Mouse (Mus musculus) splenic B cell, adult 2 months (primary cell): ENCODE results near the gene Ush1g.

Experiments
- DNase-seq: peaks from one replicate; pipeline ENCODE4 v3.0.0-alpha.2; 2011; ENCODE audit warnings: low read depth, low spot score
- H3K27me3 ChIP-seq: 2 replicates; pipeline ENCODE4 v1.6.1; 2012; ENCODE audit warnings: mild to moderate bottlenecking, low read length, moderate library complexity, mixed read lengths; ENCODE audit not compliant: control insufficient read depth, poor library complexity, insufficient read depth, severe bottlenecking
- H3K36me3 ChIP-seq: 2 replicates; pipeline ENCODE4 v1.6.1; 2012; ENCODE audit warnings: mild to moderate bottlenecking, low read length, moderate library complexity, mixed read lengths; ENCODE audit not compliant: control insufficient read depth, poor library complexity, insufficient read depth, severe bottlenecking

Ush1g gene

DNA sequence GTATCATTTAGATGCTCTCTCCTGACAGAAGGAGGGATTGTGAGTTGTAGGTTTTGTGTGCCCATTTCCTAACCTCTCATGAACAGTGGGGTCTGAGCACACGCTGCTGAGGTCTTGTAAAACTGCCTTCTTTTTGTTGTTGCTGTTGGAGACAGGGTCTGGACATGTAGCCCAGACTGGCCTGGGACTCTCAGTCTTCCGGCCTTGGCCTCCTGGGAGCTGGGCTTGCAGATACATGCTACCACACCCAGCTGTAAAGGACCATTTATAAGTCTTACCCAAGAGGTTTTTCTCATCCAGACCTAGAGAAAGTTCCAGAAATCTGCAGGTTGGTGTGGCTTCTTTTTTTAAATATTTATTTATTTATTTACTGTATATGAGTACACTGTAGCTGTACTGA is 33.5 kb downstream of the Ush1g start:
- H3K27me3 ChIP-seq: no peaks in the 10 kb centered on the region
- H3K36me3 ChIP-seq: no peaks in the 10 kb centered on the region
- DNase-seq: no peak

DNA sequence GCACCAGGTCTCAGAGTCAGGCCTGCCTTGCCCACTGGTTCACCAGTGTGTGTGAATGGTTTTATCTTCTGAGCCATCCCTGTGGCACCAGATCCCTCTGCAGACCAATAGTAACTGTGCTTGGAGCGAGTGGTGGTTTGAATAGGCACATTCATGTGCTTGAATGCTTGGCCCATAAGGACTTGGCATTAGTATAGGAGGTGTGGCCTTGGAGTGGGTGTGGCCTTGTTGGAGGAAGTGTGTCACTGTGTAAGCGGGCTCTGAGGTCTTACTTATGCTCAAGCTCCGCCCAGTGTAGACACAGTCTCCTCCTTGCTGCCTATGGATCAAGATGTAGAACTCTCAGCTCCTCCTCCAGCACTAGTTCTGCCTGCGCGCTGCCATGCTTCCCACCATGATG is 34.5 kb downstream of the Ush1g start:
- no peak for DNase-seq
- H3K36me3 ChIP-seq: no peaks in the 10 kb centered on the region
- no peaks in the 10 kb centered on the region for H3K27me3 ChIP-seq

DNA sequence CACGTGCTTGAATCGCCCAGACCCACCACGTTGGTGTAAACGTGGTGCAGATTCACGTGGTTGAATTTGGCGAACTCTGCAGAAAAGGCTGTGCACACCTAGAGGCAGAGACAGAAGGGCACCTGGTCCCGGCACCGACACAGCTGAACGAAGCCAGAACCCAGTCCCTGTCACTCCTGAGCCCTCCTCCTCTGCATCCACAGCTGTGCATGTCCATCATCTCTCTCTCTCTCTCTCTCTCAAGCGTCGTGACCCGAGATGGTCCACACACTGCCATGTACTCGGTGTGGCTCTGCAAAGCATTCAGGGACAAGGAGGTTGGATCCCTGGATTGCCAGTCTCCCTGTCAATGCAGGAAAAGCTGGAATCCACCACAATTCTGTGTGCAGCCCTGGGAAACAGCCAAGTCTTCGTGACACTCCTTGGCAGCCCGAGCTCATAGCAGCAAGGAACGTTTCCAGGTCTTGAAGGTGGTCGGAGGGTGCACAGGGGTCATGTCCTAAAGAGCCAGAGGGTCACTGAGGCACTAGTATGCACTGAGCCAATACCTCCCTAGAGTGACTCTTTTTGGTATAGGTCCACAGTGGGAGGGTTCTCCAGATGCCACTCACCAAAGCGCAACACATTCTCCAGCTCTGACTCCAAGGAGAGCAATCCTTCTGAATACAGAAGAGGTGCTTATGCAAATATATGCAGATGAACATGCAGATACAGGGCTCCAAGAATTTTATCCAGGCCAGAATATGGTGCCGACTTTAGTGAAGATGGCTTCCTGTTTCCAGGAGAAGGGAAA is 35.4 kb downstream of the Ush1g start:
- no peak for DNase-seq
- Histone ChIP-seq H3K36me3 (no peaks in the 10 kb centered on the region), H3K27me3 (no peaks in the 10 kb centered on the region)

DNA sequence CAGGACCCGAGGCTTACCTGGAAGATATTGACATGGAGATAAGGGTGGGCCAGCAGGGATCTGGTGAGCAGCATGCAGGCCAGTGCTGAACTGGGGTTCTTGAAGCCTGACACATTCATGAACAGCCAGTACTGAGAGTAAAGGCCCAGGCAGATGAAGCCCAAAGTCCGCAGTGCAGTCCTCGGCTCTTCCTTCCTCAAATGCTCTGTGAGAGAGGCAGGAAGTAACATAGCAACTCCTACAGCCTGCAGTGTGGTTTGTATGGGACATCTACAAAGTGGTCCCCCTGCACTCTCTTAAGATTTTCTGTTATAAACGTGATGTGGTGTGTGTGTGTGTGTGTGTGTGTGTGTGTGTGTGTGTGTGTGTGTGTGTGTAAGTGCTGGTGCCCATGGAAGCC is 36.6 kb downstream of the Ush1g start:
- H3K36me3 ChIP-seq: no peaks in the 10 kb centered on the region
- DNase-seq: no peak
- no peaks in the 10 kb centered on the region for H3K27me3 ChIP-seq

DNA sequence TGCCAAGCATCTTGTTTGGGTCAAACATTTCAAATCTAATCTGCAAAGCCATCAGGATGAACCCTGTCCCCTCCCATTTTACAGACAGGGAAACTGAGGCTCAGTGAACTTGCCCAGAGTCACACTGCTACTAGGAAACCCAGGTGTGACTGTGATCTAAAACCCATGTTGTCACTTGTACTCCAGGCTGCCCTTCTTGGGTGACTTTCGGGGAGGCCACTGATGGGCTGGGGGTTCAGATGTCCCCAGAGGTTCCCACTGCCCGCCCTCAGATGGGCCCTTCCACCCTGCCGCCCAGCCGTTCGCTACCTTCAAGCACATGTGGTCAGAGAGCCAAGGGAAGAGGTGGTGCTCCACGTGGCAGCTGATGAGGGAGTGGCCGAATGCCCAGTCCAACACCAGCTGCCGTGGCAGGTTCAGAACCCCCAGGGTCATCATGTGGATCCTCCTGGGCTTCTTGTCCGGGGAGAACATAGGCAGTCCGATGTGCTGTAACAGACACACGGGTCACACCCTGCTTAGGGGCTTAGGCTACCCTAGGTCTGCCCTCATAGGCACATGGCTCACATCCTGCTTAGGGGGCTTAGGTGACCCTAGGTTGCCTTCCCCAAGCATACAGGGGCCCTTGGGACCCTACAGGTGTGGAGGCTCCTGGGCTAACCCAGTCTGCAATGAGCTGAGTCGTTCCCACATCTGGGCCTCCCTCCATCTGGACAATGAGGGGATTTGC is 37.8 kb downstream of the Ush1g start:
- H3K27me3 ChIP-seq: no peaks in the 10 kb centered on the region
- H3K36me3 ChIP-seq: no peaks in the 10 kb centered on the region
- no peak for DNase-seq

DNA sequence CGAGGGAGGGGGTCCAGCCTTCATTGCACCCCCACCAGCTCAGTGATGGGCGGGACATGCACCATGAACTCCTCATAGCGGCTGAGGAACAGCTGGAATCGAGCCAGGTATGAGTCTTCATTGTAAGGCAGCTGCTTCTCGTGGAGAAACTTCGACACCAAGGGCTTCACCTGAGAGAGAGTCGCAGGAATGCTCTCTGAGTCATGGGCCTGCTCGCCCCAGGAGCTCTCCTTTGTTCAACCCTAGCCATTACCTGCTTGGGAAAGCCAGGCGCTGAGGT is 38.4 kb downstream of the Ush1g start:
- DNase-seq: no peak
- H3K36me3 ChIP-seq: no peaks in the 10 kb centered on the region
- H3K27me3 ChIP-seq: no peaks in the 10 kb centered on the region

DNA sequence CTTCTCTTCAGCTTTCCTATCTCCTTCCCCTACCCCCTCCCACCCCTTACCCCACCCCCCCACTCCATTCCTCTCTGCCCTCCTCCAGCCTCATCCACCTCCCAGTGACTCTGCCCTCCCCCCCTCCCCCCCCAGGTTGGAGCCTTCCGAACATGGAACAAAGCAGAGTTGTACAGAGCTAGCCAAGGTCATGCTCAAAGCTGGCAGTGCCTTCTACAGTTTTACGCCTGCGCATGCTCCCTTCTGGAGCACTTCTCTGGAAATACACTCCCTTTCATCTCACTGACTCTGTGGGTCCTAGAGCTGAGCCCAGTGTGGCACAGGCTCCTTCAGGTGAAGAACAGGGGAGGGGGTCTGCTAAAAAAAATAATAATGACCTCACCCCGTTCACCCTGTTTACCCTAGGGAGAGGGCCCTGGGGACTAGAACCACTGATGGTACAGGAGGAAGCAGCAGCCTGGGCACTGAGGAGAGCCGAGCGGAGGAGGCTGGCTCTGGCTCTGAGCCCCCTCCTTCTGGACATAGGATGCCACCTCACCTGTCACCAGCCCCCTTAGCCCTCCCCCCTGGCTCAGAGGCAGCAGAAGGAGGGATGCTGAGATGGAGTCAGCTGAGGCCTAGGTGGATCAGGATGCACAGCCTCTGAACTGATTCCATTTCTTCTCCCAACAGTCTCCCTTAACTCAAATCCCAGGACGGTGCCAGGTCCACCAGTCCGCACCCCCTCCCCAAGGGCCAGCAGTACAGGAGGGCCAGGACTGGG is 38.9 kb downstream of the Ush1g start:
- DNase-seq: no peak

DNA sequence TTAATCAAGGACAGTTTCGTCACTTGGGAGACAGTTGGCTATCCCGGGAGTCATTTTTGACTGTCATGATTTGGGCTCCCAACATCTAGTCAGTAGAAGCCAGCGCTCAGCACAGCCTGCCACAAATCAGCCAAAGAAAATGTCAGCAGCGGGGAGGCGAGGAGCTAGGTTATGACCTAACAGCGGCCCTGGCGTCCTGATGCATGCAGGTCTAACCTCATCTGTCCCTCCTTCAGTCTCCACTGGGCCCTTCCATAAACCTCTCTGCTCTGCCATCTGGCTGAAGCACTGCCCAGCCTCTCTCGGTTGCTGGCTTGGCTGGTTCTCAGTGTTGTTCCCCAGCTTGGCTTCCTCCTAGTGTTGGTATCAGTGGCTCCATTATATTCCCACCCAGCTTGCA is 39.5 kb downstream of the Ush1g start:
- no peak for DNase-seq
- no peaks in the 10 kb centered on the region for H3K27me3 ChIP-seq
- H3K36me3 ChIP-seq: no peaks in the 10 kb centered on the region

More for the DNA sequence above, 38.9 kb downstream of the Ush1g start:
- H3K27me3 ChIP-seq: no peaks in the 10 kb centered on the region
- no peaks in the 10 kb centered on the region for H3K36me3 ChIP-seq

DNA sequence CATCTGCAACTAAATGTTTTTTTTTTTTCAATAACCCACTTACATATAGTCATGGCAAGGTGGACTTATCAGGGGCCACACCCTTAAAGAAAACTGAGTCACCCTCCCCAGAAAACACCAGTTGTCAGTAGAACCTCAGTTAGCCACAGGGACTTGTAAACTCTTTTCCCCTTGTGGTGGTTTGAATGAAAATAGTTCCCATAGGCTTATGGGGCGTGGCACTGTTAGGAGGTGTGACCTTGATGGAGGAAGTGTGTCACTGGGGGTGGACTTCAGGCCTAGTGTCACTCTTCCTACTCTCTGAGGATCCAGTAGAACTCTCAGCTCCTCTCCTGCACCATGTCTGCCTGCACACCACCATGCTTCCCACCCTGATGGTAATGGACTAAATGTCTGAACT is 42.1 kb downstream of the Ush1g start:
- peak; percentile 26 for DNase-seq
- no peaks in the 10 kb centered on the region for H3K27me3 ChIP-seq
- no peaks in the 10 kb centered on the region for H3K36me3 ChIP-seq

DNA sequence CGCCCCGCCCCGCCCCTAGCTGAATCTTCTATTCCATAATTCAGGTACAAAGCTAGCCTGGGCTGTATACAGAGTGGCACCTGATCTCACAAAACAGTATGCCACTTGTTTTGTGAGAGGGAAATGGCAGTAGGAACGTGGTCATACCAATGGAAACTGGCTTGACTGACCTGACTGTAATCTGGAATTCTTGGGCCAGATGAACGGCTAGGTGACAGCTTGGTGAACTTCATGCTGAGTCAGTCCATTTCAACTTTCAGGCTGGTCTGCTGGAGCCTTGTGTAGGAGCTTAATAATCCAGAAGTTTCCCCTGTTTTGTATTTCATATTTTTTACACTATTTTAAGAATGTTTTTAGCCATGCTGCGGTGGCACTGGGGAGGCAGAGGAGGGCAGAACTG is 43.7 kb downstream of the Ush1g start:
- no peak for DNase-seq
- Histone ChIP-seq H3K27me3 (no peaks in the 10 kb centered on the region), H3K36me3 (no peaks in the 10 kb centered on the region)

DNA sequence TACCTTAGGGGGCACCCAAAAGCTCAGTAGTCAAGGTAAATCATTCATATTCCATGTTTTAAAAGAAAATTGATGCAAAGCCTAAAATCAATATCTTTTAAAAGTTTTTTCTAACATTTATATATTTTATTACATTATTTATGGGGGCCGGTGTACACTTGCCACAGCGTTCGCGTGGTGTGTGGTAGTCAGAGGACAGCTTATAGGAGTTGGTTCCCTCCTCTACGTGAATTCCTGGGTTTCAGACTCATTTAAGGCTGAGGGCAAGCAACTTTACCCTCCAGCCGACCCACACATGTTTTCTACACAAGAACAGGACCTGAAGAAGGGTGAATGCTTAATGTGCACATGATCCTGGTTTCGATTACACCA is 44.3 kb downstream of the Ush1g start:
- H3K27me3 ChIP-seq: no peaks in the 10 kb centered on the region

DNA sequence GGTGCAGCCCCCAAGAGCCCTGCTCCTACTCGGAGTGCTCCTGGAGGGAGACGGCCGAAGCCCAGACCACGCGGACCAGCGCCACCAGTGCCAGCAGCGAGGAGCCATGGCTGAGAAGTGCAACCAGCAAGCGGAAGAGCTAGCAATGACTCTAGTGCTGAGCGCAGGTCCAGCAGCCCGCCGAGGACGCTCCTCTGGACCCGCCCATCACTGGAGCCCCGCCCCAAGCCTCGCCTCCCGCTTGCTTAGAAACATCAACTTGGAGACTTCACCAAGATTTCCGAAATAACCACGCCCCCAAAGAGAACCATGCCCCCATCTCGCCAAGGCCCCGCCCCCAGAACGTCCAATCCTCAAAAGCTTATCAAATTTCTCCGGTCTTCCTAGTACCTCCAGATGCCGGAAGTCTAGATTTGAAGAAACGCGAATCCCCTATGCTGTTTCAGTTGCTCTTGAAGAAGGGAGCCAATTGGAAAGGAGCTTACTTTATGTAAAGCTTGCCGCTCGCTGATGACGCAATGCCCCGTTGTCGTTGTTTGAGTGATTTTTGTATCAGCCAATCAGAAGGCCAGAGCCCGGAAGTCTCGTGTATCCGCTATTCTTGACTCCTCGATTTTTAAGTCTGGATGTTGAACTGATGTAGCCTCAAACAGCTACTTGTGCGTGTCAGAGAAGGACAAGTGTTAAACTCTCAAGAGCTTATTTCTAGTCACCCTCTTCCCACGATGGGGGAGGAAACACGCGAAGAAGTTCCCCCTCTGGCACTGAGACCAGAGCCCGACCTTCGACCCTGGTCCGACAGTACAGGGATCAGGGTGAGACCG is 44.8 kb downstream of the Ush1g start, which contains the start of gene Fdxr:
Gene Fdxr, minus strand, starts transcription at position 271 of the 824 bp plus-strand sequence.
- H3K27me3 ChIP-seq: no peaks in the 10 kb centered on the region
- no peaks in the 10 kb centered on the region for H3K36me3 ChIP-seq
- DNase-seq: peak; percentile 100

More for the DNA sequence above, 44.3 kb downstream of the Ush1g start:
- H3K36me3 ChIP-seq: no peaks in the 10 kb centered on the region
- no peak for DNase-seq

DNA sequence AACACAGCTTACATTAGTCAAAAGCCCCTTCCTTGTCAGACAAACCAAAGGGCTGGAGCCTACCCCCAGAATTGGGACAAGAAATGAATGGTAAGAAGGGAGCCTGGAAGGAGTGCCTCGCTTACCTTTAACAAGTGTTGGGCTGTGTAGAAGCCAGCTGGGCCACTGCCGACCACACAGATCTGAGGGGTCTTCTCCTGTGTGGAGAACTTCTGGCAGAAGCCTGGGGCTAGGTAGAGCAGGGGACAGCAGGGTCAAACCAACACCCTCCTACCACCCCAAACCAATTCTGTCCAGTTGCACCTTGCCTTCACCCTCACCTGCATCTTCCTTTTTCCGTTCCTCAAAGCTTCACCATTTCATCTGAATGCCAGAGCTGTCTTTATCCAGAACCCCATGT is 45.9 kb downstream of the Ush1g start:
- DNase-seq: no peak
- Histone ChIP-seq H3K36me3 (peaks cover 2% of the 10 kb centered on the region; the same call in 1 of the 2 replicates), H3K27me3 (no peaks in the 10 kb centered on the region)

DNA sequence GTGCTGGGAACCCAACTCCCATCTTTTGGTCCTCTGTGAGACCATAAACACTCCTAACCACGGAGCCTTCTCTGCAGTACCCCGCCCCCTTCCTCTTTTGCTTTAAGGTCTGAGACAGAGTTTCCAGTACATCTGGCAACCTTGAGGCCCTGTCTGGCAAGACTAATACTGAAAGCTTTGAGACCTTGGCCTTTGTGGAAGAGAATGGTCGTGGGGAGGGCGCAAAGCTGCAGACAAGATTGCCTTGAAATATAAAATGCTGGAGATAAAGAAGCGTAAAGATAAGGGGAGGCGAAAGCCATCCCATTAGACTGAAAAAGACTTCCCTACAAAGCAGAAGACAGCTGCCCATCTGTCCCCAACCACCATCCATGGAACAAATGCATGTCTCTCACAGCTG is 46.3 kb downstream of the Ush1g start:
- DNase-seq: no peak
- Histone ChIP-seq H3K27me3 (no peaks in the 10 kb centered on the region), H3K36me3 (peaks cover 2% of the 10 kb centered on the region; the same call in 1 of the 2 replicates)
